Mouse (Mus musculus) embryonic fibroblast, embryonic 13.5 days (primary cell): Measurements from ENCODE around the gene Lbx2.

ENCODE experiments used
- CTCF ChIP-seq: IDR thresholded peaks from 2 replicates; pipeline ENCODE4 v1.5.1; 2011; ENCODE audit warnings: mild to moderate bottlenecking, control low read depth, low read length, moderate library complexity, borderline replicate concordance; ENCODE audit not compliant: insufficient read depth
- POLR2A ChIP-seq: IDR thresholded peaks from 2 replicates; pipeline ENCODE4 v1.6.1; 2011; ENCODE audit warnings: low read depth, mild to moderate bottlenecking, control low read depth, low read length, moderate library complexity

DNA sequence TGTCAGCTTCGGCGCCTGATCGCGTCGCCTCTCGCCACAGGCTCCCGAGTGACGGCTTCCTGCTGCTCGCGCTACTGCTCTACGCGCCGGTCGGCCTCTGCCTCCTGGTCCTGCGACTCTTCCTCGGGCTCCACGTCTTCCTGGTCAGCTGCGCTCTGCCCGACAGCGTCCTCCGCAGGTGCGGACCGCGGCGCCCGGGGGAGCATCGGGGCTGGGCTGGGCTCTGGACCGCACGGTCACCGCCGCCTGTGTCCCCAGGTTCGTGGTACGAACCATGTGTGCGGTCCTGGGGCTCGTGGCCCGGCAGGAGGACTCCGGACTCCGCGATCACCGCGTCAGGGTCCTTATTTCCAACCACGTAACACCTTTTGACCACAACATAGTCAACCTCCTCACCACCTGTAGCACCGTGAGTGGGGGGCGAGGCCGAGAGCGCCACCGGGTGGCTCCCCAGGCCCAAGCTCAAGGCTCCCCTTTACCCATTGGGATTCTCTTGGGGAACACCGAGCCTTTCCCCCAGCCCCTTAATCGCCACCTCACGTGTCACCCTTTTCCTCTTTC is 31.2 kb upstream of the Lbx2 start, which contains the start of gene Htra2:
- TF ChIP-seq POLR2A (no peak), CTCF (peak; percentile 53; the same call in 1 of the 2 replicates)
